Mouse (Mus musculus) E14TG2a.4 (cell line): ENCODE data around the gene Vps25.

ENCODE experiments used
- CTCF ChIP-seq: conservative IDR thresholded peaks from 2 replicates; pipeline ENCODE4 v1.5.1; 2014; ENCODE audit warnings: low read length
- POU5F1 ChIP-seq: IDR thresholded peaks from 2 replicates; pipeline ENCODE4 v1.6.1; 2014; ENCODE audit warnings: low read length, borderline replicate concordance

DNA sequence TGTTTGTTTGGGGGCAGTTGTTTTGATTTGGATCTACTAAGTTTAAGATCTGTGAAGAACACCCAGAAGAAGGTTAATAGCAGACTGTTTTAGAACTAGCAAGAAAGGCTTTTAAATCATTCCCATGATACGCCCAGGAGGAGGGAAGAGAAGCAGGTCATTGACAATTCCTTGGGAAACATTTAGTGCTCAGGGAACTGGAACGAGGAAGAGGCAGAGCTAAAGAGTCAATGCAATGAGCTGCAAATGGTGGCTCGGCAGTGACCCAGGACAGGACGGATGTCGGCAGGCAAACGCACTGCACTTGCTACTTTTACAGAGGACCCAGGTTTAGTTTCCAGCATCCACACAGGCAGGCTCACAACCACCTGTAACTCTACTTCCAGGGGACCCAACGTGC, 27.3 kb downstream of the Vps25 start:
- TF ChIP-seq CTCF (no peak), POU5F1 (no peak)
